Mouse (Mus musculus) liver, postnatal 0 days (tissue): ENCODE measurements at regions not wholly inside any gene's neighbourhood (a gene's known extent, or its start where the extent isn't known, plus 50 kb on each side); places are given as distances from the start of the nearest gene placed in this dataset.
A peak's percentile ranks its signal among the peaks of the same experiment; 100 is the strongest.

Experiments
- ATAC-seq: fragments of 200-750 bp; cut with Nextera tagmentation; 2 replicates; pipeline ENCODE4 v1.8.0; 2017; ENCODE audit warnings: mild to moderate bottlenecking, moderate library complexity
- DNase-seq: peaks from one replicate; pipeline ENCODE4 v3.0.0-alpha.2; 2016
- H3K27ac ChIP-seq: fragments of 300-500 bp; sonication (generic); 2 replicates; pipeline ENCODE4 v1.5.1; 2014; ENCODE audit warnings: antibody characterized with exemption, moderate library complexity, mild to moderate bottlenecking, low read depth
- H3K27me3 ChIP-seq: fragments of 300-500 bp; sonication (generic); 2 replicates; pipeline ENCODE4 v1.6.1; 2014; ENCODE audit warnings: low read length, control low read depth, mixed read lengths; ENCODE audit not compliant: insufficient read depth
- H3K36me3 ChIP-seq: fragments of 300-500 bp; sonication (generic); replicated peaks from 2 replicates; pipeline ENCODE4 v1.6.1; 2014; ENCODE audit warnings: mild to moderate bottlenecking, control low read depth, low read length, moderate library complexity, mixed read lengths; ENCODE audit not compliant: insufficient read depth
- H3K4me1 ChIP-seq: fragments of 300-500 bp; sonication (generic); 2 replicates; pipeline ENCODE4 v1.6.1; 2014; ENCODE audit warnings: antibody characterized with exemption, mild to moderate bottlenecking, control low read depth; ENCODE audit not compliant: insufficient read depth
- H3K4me2 ChIP-seq: fragments of 300-500 bp; sonication (generic); 2 replicates; pipeline ENCODE4 v1.6.1; 2014; ENCODE audit warnings: low read depth, mild to moderate bottlenecking, low read length, moderate library complexity, mixed read lengths
- H3K4me3 ChIP-seq: fragments of 300-500 bp; sonication (generic); 2 replicates; pipeline ENCODE4 v1.5.1; 2014; ENCODE audit warnings: low read depth, low read length
- H3K9ac ChIP-seq: fragments of 300-500 bp; sonication (generic); replicated peaks from 2 replicates; pipeline ENCODE4 v1.6.1; 2014; ENCODE audit warnings: mild to moderate bottlenecking, moderate library complexity
- H3K9me3 ChIP-seq: fragments of 300-500 bp; sonication (generic); 2 replicates; pipeline ENCODE4 v1.6.1; 2016; ENCODE audit warnings: mild to moderate bottlenecking, control low read depth, low read length, mixed read lengths
- CTCF ChIP-seq: sonication (generic); IDR thresholded peaks from 2 replicates; pipeline ENCODE4 v1.5.1; 2016; ENCODE audit warnings: antibody characterized with exemption, low read depth
- EP300 ChIP-seq: IDR thresholded peaks from 2 replicates; pipeline ENCODE4 v1.6.1; 2016; ENCODE audit warnings: antibody characterized with exemption, low read depth, mild to moderate bottlenecking
- WGBS: fragments of 180-500 bp; shearing (Covaris S2); extraction: QIAGEN DNeasy Blood & Tissue Kit; methylation state at CpG from one replicate; pipeline ENCODE4 v1.1.7; 2014; ENCODE audit not compliant: insufficient replicate concordance; 5-methylcytosine and 5-hydroxymethylcytosine counted together

DNA sequence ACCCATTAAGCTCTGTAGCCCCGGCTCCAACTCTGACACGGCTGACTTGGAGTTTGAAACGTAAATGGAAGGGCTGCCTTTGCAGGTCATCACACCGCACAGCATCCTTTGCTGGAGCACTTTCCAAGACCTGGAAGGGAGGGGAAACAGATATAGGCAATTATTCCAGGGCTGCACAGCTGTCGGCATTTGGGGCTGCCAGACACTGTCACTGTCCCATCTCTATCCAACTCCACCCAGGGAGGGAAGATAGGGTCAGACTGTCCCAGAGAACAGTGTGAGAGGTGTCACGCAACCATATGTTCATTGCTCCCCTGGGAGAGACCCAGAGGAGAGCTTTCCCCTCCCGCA lies 162.7 kb upstream of the Lmo4 start:
- ATAC-seq (no peak), DNase-seq (no peak)
- WGBS = 40% methylated on average over 7 of the region's 7 CpGs
- Histone ChIP-seq H3K27ac (no peak overlapping the region), H3K9ac (no peak overlapping the region), H3K36me3 (no peaks in the 10 kb centered on the region), H3K9me3 (no peaks in the 10 kb centered on the region), H3K4me3 (no peak overlapping the region), H3K4me2 (no peak overlapping the region), H3K4me1 (no peaks in the 10 kb centered on the region), H3K27me3 (0 out of 2 replicates have a peak, but pooled peaks cover 3% of the 10 kb centered on the region)
- TF ChIP-seq CTCF = no peak
- no peak for TF ChIP-seq EP300

DNA sequence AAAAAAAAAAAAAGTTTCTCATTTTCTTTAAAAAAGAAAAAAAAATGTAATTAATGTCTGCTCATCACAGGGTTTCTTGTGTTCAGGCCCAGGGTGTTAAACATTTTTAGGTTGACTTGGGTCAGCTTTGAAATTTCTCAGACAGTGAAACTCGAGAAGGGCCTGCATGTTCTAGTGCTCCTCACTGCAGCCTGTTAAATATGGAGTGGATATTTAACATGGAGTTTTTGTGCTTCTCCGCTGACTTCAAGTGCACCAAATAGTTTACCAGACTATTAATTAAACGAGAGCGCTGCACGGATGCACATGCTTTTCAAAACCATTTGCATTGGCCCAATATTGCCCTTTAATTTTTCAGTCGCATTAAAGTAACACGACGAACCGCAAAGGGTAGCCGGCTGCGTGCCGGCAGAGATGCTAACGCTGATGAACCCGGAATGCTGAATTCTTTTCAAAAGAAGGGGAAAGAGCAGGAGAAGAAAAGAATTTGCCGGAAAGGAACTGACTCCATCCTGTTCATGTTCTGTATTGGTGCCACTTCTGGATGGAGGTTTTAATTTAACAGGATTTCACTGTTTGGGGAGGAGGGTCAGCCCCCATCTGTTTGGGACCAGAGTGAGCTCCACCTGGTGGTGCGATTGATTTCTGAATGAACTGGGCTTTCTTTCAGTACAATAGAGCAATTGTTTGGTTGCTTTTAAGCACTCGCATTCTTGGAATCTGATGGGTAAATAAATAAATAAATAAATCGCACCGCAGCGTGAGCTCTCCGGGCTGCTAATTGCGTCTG lies 162.2 kb upstream of the Lmo4 start:
- Histone ChIP-seq H3K36me3 (no peaks in the 10 kb centered on the region), H3K27me3 (0 out of 2 replicates have a peak, but pooled peaks cover 3% of the 10 kb centered on the region), H3K4me3 (no peak overlapping the region), H3K9ac (no peak overlapping the region), H3K27ac (no peak overlapping the region), H3K9me3 (no peaks in the 10 kb centered on the region), H3K4me2 (no peak overlapping the region), H3K4me1 (no peaks in the 10 kb centered on the region)
- DNase-seq (no peak), ATAC-seq (no peak)
- TF ChIP-seq EP300 = no peak
- peak; percentile 38 for TF ChIP-seq CTCF
- 54% methylated on average over 22 of the region's 22 CpGs for WGBS

DNA sequence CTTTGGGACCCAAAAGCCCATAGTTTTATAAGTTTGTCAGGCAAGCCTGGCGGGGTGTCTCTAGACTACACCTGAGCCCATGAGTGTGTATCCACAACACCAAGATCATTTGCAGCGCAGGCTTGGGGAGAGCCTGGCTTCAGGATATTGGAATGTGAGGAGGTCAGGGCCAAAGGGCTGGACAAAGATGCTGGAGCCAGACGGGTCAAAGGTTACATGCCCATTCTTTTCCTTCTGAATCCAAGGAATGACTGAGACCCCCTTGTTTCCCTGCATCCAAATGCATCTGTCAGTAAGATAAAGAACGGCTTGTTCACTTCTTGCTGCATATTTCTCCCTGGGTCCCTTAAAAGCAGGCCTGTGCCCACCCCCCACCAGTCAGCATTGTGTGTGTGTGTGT lies 160.9 kb upstream of the Lmo4 start:
- H3K36me3 ChIP-seq = no peaks in the 10 kb centered on the region
- TF ChIP-seq EP300 (no peak), CTCF (no peak)
- no peak for DNase-seq
- no peak overlapping the region for H3K9ac ChIP-seq
- H3K27me3 ChIP-seq = 0 out of 2 replicates have a peak, but pooled peaks cover 3% of the 10 kb centered on the region
- WGBS = 75% methylated on average over 4 of the region's 4 CpGs
- no peak for ATAC-seq
- H3K4me3 ChIP-seq = no peak overlapping the region
- H3K4me1 ChIP-seq = no peaks in the 10 kb centered on the region
- no peaks in the 10 kb centered on the region for H3K9me3 ChIP-seq
- H3K27ac ChIP-seq = no peak overlapping the region
- no peak overlapping the region for H3K4me2 ChIP-seq

- H3K36me3 ChIP-seq = no peaks in the 10 kb centered on the region
- H3K9ac ChIP-seq = no peak overlapping the region
- H3K27me3 ChIP-seq = 0 out of 2 replicates have a peak, but pooled peaks cover 3% of the 10 kb centered on the region
- no peaks in the 10 kb centered on the region for H3K9me3 ChIP-seq
- no peaks in the 10 kb centered on the region for H3K4me1 ChIP-seq
- H3K4me2 ChIP-seq = no peak overlapping the region
- no peak for ATAC-seq
- peak; percentile 34 for DNase-seq
- H3K4me3 ChIP-seq = no peak overlapping the region
- 56% methylated on average over 10 of the region's 10 CpGs for WGBS
- TF ChIP-seq EP300 = no peak
- peak; percentile 50 for TF ChIP-seq CTCF
- no peak overlapping the region for H3K27ac ChIP-seq
These were observed 157.5 kb upstream of the Lmo4 start for GRCm38 (mm10) chr3:144362472-144362871.

DNA sequence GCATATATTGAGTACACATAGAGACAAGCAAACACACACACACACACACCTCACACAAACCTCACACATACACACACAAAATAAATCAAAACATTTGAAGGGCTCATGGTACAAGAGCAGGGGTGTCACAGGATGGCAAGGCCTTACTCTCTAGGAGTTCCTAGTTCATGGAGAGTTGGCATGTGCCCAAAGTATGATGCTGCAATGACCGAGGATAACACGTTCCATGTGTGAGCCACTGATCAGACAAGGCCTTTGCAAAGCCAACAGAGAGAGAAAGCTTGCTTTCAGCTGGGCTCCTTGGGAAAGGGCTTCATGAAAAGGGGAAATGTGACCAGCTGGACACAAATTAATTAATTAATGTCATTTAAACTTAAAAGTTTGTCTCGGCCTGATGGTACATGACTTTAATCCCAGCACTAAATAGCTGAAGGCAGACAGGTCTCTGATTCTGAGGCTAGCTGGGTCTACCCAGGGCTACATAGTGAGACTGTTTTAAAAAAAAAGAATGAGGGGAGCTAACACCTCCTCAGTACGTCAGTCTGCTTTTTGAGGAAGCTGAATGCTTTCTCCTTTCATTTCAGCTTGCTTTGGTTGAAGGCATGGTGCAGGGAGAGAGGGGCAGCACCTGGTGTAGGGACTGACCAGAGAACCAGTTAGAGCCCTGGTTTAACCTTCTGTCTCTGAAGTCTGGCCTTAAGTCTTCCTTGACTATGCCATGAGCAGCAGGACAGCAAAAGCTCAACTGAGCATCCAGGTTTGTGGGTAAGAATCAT lies 156.4 kb upstream of the Lmo4 start:
- Histone ChIP-seq H3K4me2 (no peak overlapping the region), H3K4me3 (no peak overlapping the region), H3K4me1 (no peaks in the 10 kb centered on the region), H3K27ac (no peak overlapping the region), H3K36me3 (no peaks in the 10 kb centered on the region), H3K9ac (no peak overlapping the region), H3K27me3 (no peaks in the 10 kb centered on the region), H3K9me3 (no peaks in the 10 kb centered on the region)
- no peak for TF ChIP-seq CTCF
- no peak for TF ChIP-seq EP300
- 62% methylated on average over 4 of the region's 4 CpGs for WGBS
- ATAC-seq (no peak), DNase-seq (no peak)

DNA sequence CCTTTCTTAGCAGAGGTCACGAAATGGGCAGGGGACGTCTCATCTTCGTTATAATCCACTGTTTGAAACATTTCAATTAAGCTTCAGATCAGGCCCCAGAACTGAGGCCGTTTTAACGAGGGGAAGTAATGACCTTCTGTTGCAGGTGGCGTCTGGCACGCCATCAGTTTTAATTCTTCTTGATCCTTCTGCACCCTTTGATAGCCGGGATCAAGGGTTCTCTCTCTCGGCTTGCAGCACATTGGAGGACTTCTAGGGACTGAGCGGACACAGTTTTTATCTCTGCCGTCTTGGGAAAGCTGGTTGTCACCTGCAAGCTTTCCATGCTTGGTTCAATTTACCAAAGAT lies 151.9 kb upstream of the Lmo4 start:
- H3K4me3 ChIP-seq = no peak overlapping the region
- 72% methylated on average over 11 of the region's 11 CpGs for WGBS
- H3K27ac ChIP-seq = no peak overlapping the region
- H3K9ac ChIP-seq = no peak overlapping the region
- H3K9me3 ChIP-seq = no peaks in the 10 kb centered on the region
- H3K27me3 ChIP-seq = no peaks in the 10 kb centered on the region
- H3K4me2 ChIP-seq = no peak overlapping the region
- TF ChIP-seq CTCF (no peak), EP300 (no peak)
- no peaks in the 10 kb centered on the region for H3K4me1 ChIP-seq
- H3K36me3 ChIP-seq = no peaks in the 10 kb centered on the region
- ATAC-seq (no peak), DNase-seq (no peak)
